Mouse (Mus musculus) myocyte (in vitro differentiated cells): Measurements from ENCODE around the gene Cdv3. TPM values are rescaled to one million over a fixed set of nuclear protein-coding genes. Genes with fewer than 3 reads are reported as not detected.
A peak's percentile ranks its signal among the peaks of the same experiment; 100 is the strongest.

Source experiments
- H3K27me3 ChIP-seq: one replicate; pipeline ENCODE4 v1.6.1; 2011; ENCODE audit not compliant: control insufficient read depth, insufficient read depth, insufficient read length
- H3K36me3 ChIP-seq: one replicate; pipeline ENCODE4 v1.6.1; 2011; ENCODE audit not compliant: control insufficient read depth, insufficient read depth
- H3K4me2 ChIP-seq: one replicate; pipeline ENCODE4 v1.6.1; 2011; ENCODE audit warnings: low read depth, control low read depth
- H3K4me3 ChIP-seq: one replicate; pipeline ENCODE4 v1.5.1; 2011; ENCODE audit warnings: mild to moderate bottlenecking, control low read depth, moderate library complexity
- H3K79me2 ChIP-seq: one replicate; pipeline ENCODE4 v1.6.1; 2011; ENCODE audit not compliant: control insufficient read depth, insufficient read depth
- H3ac ChIP-seq: one replicate; pipeline ENCODE4 v1.6.1; 2011; ENCODE audit not compliant: control insufficient read depth, insufficient read length
- CEBPB ChIP-seq: IDR thresholded peaks from 2 replicates; pipeline ENCODE4 v1.6.1; 2011; ENCODE audit warnings: mild to moderate bottlenecking, moderate library complexity; ENCODE audit not compliant: poor library complexity, insufficient read depth, severe bottlenecking
- E2F4 ChIP-seq: IDR thresholded peaks from one replicate; pipeline ENCODE4 v1.6.1; 2011; ENCODE audit warnings: mild to moderate bottlenecking, control low read depth, moderate library complexity; ENCODE audit not compliant: insufficient read depth
- MAX ChIP-seq: IDR thresholded peaks from one replicate; pipeline ENCODE4 v1.6.1; 2011; ENCODE audit warnings: low read depth, mild to moderate bottlenecking, control low read depth
- MYOD1 ChIP-seq, 3 experiments: IDR thresholded peaks; one replicate each; pipeline ENCODE4 v1.6.1; 2011; ENCODE audit warnings: control low read depth in 2 of 3, low read depth in 2 of 3, mild to moderate bottlenecking in 2 of 3, moderate library complexity in 1 of 3; ENCODE audit not compliant: insufficient read length in 2 of 3, control insufficient read depth in 1 of 3
- MYOG ChIP-seq, 3 experiments: IDR thresholded peaks; one replicate each; pipeline ENCODE4 v1.6.1; 2011; ENCODE audit warnings: control low read depth in 2 of 3, low read depth in 2 of 3, mild to moderate bottlenecking in 2 of 3; ENCODE audit not compliant: insufficient read length in 2 of 3, control insufficient read depth in 1 of 3, insufficient read depth in 1 of 3
- POLR2A ChIP-seq: IDR thresholded peaks from one replicate; pipeline ENCODE4 v1.6.1; 2011; ENCODE audit warnings: low read depth, mild to moderate bottlenecking, control low read depth, moderate library complexity; ENCODE audit not compliant: insufficient read length
- POLR2AphosphoS2 ChIP-seq: IDR thresholded peaks from one replicate; pipeline ENCODE4 v1.6.1; 2011; ENCODE audit warnings: low read depth, control low read depth; ENCODE audit not compliant: insufficient read length
- REST ChIP-seq: IDR thresholded peaks from one replicate; pipeline ENCODE4 v1.6.1; 2011; ENCODE audit warnings: mild to moderate bottlenecking, control low read depth, moderate library complexity; ENCODE audit not compliant: insufficient read depth, insufficient read length
- SRF ChIP-seq: IDR thresholded peaks from one replicate; pipeline ENCODE4 v1.6.1; 2011; ENCODE audit warnings: low read depth; ENCODE audit not compliant: control insufficient read depth, insufficient read length
- TCF12 ChIP-seq: IDR thresholded peaks from one replicate; pipeline ENCODE4 v1.6.1; 2011; ENCODE audit warnings: mild to moderate bottlenecking, control low read depth; ENCODE audit not compliant: poor library complexity, insufficient read depth, severe bottlenecking
- TCF3 ChIP-seq: IDR thresholded peaks from one replicate; pipeline ENCODE4 v1.6.1; 2011; ENCODE audit warnings: low read depth, control low read depth; ENCODE audit not compliant: insufficient read length
- USF1 ChIP-seq: IDR thresholded peaks from one replicate; pipeline ENCODE4 v1.6.1; 2011; ENCODE audit warnings: low read depth, mild to moderate bottlenecking, control low read depth, moderate library complexity
- polyA plus RNA-seq: library from polyadenylated mRNA; unstranded; fragments of >200 nt; fragmentation: generic; extraction: Trizol; gene quantifications from one replicate; pipeline ENCODE4 v1.2.1, GENCODE M21; 2012; ENCODE audit warnings: missing spikeins

The Cdv3 gene
- polyA plus RNA-seq, 1 experiment: 92.9 TPM

DNA sequence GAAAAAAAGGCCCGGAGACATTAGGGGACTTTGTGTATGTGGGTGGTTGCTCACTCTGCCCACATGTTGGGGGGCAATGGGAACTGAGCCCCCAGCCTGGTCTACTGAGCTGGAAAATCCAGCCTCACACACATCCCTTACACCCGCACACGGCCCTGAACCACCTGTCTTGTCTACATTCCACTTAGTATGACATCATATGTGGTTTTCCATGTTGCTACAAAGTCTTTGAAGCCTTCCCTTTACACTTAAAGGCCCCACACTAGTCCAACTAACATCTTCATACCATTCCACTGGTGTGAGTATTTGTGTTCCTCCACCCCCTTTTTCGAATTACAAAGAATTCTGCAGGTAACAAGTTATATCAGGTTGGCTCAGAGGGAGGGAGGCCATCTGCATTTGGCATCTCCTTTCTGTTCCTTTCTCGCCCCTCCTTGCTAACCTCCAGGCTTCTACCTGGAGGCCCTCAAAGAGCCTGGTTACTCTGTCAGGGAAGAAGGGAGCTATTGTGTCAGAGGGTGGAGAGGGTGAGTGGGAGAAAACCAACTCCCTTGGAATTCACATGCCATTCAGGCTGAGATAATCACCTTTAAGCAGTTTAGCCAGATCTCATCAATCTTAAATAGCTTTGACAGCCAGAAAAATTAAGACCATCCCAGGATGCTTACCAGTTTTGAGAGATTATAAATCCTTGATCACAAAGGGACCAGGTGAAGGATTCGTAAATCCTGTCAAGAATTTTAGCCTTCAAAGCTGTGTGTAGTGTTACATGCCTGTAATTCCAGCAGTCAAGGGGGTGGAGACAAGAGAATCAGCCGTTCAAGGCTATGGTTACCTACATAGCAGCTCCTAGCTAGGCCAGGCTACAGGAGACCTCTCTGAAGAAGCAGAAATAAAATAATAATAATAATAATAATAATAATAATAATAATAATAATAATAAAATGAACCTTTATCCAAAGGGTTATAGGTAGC is 11.0 kb upstream of the Cdv3 start:
- H3ac ChIP-seq: no peak overlapping the region
- H3K4me2 ChIP-seq: no peak overlapping the region
- TF ChIP-seq E2F4: no peak
- TF ChIP-seq MYOG (IDR thresholded peaks at IDR 0.05; ENCODE audit: control insufficient read depth in 1 of 3, insufficient read depth in 1 of 3, insufficient read length in 2 of 3, low read depth in 2 of 3): peak in 1 of 3 experiments; percentile 47
- TF ChIP-seq MYOD1 (IDR thresholded peaks at IDR 0.05; ENCODE audit: control insufficient read depth in 1 of 3, insufficient read length in 2 of 3, low read depth in 2 of 3): peak in 2 of 3 experiments; percentile 60 to 71
- no peaks in the 10 kb centered on the region for H3K27me3 ChIP-seq
- no peaks in the 10 kb centered on the region for H3K36me3 ChIP-seq
- H3K4me3 ChIP-seq: no peak overlapping the region
- H3K79me2 ChIP-seq: no peaks in the 10 kb centered on the region

DNA sequence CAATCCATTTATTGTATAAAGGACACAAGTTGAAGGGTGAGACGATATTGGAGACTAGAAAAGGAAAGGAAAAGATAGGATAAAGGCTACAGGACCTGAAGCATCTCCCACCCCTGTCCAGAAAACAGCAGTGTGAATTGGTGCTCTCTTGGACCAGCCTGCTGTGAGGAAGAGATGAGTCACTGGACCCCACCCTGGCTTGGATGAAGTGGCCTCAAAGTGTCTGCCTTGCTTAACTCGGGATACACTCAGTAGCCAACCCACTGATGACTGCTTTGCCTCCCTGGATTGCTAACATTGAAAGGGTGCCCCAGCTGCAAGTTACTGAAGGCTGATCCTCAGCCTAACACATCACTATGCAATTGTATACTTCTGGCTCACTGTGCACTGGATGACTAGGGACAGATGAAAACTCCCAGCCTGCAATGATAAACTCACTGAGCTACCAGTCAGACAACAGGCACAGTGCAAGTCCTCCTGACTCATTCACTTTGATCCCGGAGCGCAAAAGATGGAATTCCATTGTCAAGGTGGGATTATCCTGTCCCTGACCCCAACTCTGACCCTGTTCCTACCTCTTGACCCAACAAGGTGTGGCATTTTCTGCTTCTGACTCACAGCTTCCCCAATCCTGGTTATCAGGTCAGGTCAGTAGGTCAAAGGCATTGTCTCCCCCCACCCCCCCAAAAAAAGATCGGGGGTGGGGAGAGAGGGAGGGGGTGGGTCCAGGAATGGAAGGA is 6.8 kb upstream of the Cdv3 start:
- no peaks in the 10 kb centered on the region for H3K27me3 ChIP-seq
- H3K4me2 ChIP-seq: peak overlapping the region; percentile 14
- no peak for TF ChIP-seq MYOD1 (IDR thresholded peaks at IDR 0.05; ENCODE audit: control insufficient read depth in 1 of 3, insufficient read length in 2 of 3, low read depth in 2 of 3)
- 0 out of 2 replicates have a peak, but pooled peaks have one; percentile 2 for TF ChIP-seq CEBPB
- TF ChIP-seq SRF: no peak
- no peak for TF ChIP-seq MAX
- TF ChIP-seq POLR2AphosphoS2: no peak
- H3K79me2 ChIP-seq: no peaks in the 10 kb centered on the region
- peaks cover 4% of the 10 kb centered on the region for H3K36me3 ChIP-seq
- no peak overlapping the region for H3ac ChIP-seq
- H3K4me3 ChIP-seq: no peak overlapping the region

DNA sequence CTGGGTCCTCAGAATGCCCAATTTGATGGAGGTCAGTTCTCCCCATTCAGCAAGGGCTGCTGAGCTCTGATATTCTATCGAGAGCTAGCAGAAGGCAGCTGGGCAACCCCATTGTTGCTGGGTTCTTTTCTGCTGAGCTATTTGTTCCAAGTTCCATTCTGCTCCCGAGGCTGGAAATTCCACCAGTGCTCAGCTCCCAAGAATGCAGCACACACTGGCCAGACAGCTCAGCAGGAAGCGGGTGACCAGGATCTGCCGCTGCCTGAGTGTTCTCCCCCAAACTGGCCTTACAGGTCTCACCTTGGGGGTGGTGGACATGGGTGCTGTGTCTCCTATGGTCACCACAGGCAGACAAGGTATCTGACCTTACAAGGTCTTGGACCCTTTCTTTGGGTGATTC is 4.3 kb upstream of the Cdv3 start:
- Histone ChIP-seq H3K4me2 (no peak overlapping the region), H3K27me3 (no peaks in the 10 kb centered on the region), H3ac (no peak overlapping the region), H3K4me3 (no peak overlapping the region), H3K79me2 (no peaks in the 10 kb centered on the region), H3K36me3 (peaks cover 4% of the 10 kb centered on the region)
- TF ChIP-seq TCF3: no peak

DNA sequence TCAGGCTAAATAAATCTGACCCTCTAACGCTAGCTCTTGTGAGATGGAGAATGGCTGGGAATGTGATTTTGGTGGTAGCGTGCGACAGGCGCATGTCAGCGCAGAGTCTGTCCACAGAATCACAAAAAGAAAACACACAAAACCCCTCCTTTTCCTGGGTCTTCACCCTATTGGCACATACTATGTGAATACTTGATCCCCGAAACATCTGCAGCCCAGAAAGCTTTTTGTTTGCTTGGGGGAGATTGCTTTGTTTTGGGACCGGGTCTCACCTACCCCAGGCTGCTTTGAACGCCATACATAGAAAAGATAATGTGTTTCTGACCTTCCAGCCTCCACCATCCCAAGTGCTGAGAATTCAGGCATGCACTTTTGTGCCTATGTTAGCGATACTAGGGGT is 716 bp upstream of the Cdv3 start:
- TF ChIP-seq E2F4 (no peak), TCF12 (no peak), MYOD1 (IDR thresholded peaks at IDR 0.05; ENCODE audit: control insufficient read depth in 1 of 3, insufficient read length in 2 of 3, low read depth in 2 of 3) (no peak), MYOG (IDR thresholded peaks at IDR 0.05; ENCODE audit: control insufficient read depth in 1 of 3, insufficient read depth in 1 of 3, insufficient read length in 2 of 3, low read depth in 2 of 3) (no peak), POLR2AphosphoS2 (no peak), REST (no peak), MAX (no peak), USF1 (no peak), SRF (no peak)
- H3K36me3 ChIP-seq: peaks cover 4% of the 10 kb centered on the region
- H3K4me3 ChIP-seq: peak overlapping the region; percentile 72
- H3K79me2 ChIP-seq: peaks cover 32% of the 10 kb centered on the region
- H3K27me3 ChIP-seq: no peaks in the 10 kb centered on the region
- peak overlapping the region; percentile 96 for H3K4me2 ChIP-seq
- peak overlapping the region; percentile 97 for H3ac ChIP-seq

DNA sequence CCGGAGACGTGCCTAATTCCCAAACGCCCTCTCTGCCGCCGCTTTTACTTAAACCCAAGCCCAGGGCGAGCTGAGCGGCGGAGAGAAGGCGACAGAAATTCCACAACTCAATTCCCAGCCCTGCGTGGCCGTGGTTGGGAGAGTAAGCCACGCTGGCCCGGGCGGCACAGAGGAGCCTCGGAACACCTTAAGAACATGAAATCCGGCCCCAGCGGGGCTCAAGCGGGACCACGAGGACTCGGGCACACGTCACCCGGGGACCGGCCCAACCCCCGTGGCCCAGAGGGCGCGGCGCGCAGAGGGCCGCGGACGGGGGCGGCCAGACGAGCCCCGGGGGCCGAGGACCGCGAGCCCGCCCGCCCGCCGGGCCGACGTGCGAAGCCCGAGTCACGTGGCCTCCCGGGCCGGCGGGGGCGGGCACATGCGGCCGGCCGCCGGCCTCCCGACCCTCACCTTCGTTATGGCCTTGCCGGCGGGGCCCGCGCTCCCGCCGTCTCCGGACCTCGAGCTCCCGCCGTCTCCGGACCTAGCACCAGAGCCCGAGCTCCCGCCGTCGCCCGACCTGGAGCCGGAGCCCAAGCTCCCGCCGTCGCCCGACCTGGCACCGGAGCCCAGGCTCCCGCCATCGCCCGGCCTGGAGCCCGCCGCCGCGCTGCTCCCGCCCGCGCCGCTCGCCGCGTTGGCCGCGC is 895 bp downstream of the Cdv3 start:
- Histone ChIP-seq H3K4me3 (peak overlapping the region; percentile 72), H3ac (peak overlapping the region; percentile 97), H3K27me3 (no peaks in the 10 kb centered on the region), H3K36me3 (peaks cover 15% of the 10 kb centered on the region), H3K4me2 (peak overlapping the region; percentile 74), H3K79me2 (peaks cover 49% of the 10 kb centered on the region)
- TF ChIP-seq POLR2A: no peak
- no peak for TF ChIP-seq E2F4
- no peak for TF ChIP-seq POLR2AphosphoS2
- no peak for TF ChIP-seq MYOD1 (IDR thresholded peaks at IDR 0.05; ENCODE audit: control insufficient read depth in 1 of 3, insufficient read length in 2 of 3, low read depth in 2 of 3)
- no peak for TF ChIP-seq CEBPB
- TF ChIP-seq TCF12: no peak
- no peak for TF ChIP-seq TCF3
- peak; percentile 48 for TF ChIP-seq USF1
